Mouse (Mus musculus) liver, postnatal 0 days (tissue): ENCODE measurements around the gene Anp32b. TPM values are rescaled to one million over a fixed set of nuclear protein-coding genes. Genes with fewer than 3 reads are reported as not detected.

ENCODE experiments used
- ATAC-seq: fragments of 200-750 bp; cut with Nextera tagmentation; 2 replicates; pipeline ENCODE4 v1.8.0; 2017; ENCODE audit warnings: mild to moderate bottlenecking, moderate library complexity
- DNase-seq: peaks from one replicate; pipeline ENCODE4 v3.0.0-alpha.2; 2016
- H3K27ac ChIP-seq: fragments of 300-500 bp; sonication (generic); 2 replicates; pipeline ENCODE4 v1.5.1; 2014; ENCODE audit warnings: antibody characterized with exemption, moderate library complexity, mild to moderate bottlenecking, low read depth
- H3K27me3 ChIP-seq: fragments of 300-500 bp; sonication (generic); 2 replicates; pipeline ENCODE4 v1.6.1; 2014; ENCODE audit warnings: low read length, control low read depth, mixed read lengths; ENCODE audit not compliant: insufficient read depth
- H3K36me3 ChIP-seq: fragments of 300-500 bp; sonication (generic); replicated peaks from 2 replicates; pipeline ENCODE4 v1.6.1; 2014; ENCODE audit warnings: mild to moderate bottlenecking, control low read depth, low read length, moderate library complexity, mixed read lengths; ENCODE audit not compliant: insufficient read depth
- H3K4me1 ChIP-seq: fragments of 300-500 bp; sonication (generic); 2 replicates; pipeline ENCODE4 v1.6.1; 2014; ENCODE audit warnings: antibody characterized with exemption, mild to moderate bottlenecking, control low read depth; ENCODE audit not compliant: insufficient read depth
- H3K4me2 ChIP-seq: fragments of 300-500 bp; sonication (generic); 2 replicates; pipeline ENCODE4 v1.6.1; 2014; ENCODE audit warnings: low read depth, mild to moderate bottlenecking, low read length, moderate library complexity, mixed read lengths
- H3K4me3 ChIP-seq: fragments of 300-500 bp; sonication (generic); 2 replicates; pipeline ENCODE4 v1.5.1; 2014; ENCODE audit warnings: low read depth, low read length
- H3K9ac ChIP-seq: fragments of 300-500 bp; sonication (generic); replicated peaks from 2 replicates; pipeline ENCODE4 v1.6.1; 2014; ENCODE audit warnings: mild to moderate bottlenecking, moderate library complexity
- H3K9me3 ChIP-seq: fragments of 300-500 bp; sonication (generic); 2 replicates; pipeline ENCODE4 v1.6.1; 2016; ENCODE audit warnings: mild to moderate bottlenecking, control low read depth, low read length, mixed read lengths
- CTCF ChIP-seq: sonication (generic); IDR thresholded peaks from 2 replicates; pipeline ENCODE4 v1.5.1; 2016; ENCODE audit warnings: antibody characterized with exemption, low read depth
- EP300 ChIP-seq: IDR thresholded peaks from 2 replicates; pipeline ENCODE4 v1.6.1; 2016; ENCODE audit warnings: antibody characterized with exemption, low read depth, mild to moderate bottlenecking
- WGBS: fragments of 180-500 bp; shearing (Covaris S2); extraction: QIAGEN DNeasy Blood & Tissue Kit; methylation state at CpG from one replicate; pipeline ENCODE4 v1.1.7; 2014; ENCODE audit not compliant: insufficient replicate concordance; 5-methylcytosine and 5-hydroxymethylcytosine counted together
- polyA plus RNA-seq: library from polyadenylated mRNA; unstranded; fragments of >200 nt; fragmentation: Nextera tagmentation; extraction: Ambion mirVana; gene quantifications from 2 replicates; pipeline ENCODE4 v1.2.1, GENCODE M21; 2015

Anp32b gene
- polyA plus RNA-seq, 1 experiment from 2014 or later = 188 TPM

DNA sequence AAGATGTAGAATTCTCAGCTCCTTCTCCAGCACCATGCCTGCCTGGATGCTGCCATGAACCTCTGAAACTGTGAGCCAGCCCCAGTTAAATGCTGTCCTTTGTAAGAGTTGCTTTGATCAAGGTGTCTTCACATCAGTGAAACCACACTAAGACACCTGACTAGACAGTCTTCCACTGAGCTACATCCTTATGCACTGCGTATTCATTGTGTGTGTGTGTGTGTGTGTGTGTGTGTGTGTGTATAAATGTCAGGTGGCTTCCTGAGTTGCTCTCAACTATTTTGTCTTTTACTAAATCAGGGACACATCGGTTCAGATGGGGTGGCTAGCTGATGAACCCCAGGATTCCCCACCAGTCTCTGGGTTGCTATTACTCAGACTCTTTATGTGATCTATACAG lies 28.4 kb downstream of the Anp32b start:
- Histone ChIP-seq H3K4me3 (no peak overlapping the region), H3K4me2 (no peak overlapping the region), H3K36me3 (peaks cover 33% of the 10 kb centered on the region), H3K9me3 (no peaks in the 10 kb centered on the region), H3K27ac (no peak overlapping the region), H3K9ac (no peak overlapping the region), H3K27me3 (no peaks in the 10 kb centered on the region), H3K4me1 (no peaks in the 10 kb centered on the region)
- DNase-seq (no peak), ATAC-seq (no peak)
- 96% methylated on average over 2 of the region's 2 CpGs for WGBS
- TF ChIP-seq CTCF (no peak), EP300 (no peak)

DNA sequence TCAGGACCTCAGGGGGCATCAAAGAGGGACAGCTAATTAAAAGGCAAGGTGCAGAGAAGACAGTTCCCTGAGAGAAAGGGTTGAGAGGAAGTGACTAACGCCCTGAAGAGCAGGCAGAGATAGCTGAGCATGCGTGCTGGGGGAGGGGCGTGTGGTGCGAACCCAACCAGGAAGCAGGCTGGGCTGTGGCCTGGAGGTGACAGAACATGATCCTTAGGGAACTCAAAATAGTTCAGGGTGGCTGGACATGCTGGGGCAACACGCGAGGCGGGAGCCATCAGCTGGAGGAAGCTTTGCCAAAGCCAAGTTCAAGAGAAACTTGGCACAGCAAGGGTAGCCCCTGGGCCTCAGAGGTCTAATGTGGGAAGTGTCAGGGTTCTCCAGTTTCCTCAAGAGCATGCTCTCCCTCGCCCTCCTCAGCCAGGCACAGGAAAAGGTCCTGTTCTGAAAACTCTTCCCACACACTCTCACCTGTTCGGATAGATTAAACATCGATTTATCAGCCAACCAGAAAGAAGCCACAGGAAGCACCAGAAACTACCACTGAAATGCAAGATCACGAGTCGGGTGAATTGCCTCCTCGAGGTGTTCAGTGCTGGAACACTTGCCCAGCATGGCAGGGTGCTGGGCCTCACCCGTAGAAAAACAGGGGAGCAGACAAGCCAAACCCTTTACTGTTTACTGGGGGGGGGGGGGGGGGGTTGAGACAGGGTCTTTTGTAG lies 35.2 kb downstream of the Anp32b start:
- no peaks in the 10 kb centered on the region for H3K36me3 ChIP-seq
- no peaks in the 10 kb centered on the region for H3K9me3 ChIP-seq
- no peak overlapping the region; the same call in 1 of the 2 replicates for H3K9ac ChIP-seq
- H3K27me3 ChIP-seq = no peaks in the 10 kb centered on the region
- H3K4me1 ChIP-seq = peaks cover 26% of the 10 kb centered on the region
- H3K27ac ChIP-seq = peak overlapping the region; percentile 67
- TF ChIP-seq EP300 (no peak), CTCF (no peak)
- peak; percentile 81 for DNase-seq
- ATAC-seq = 0 out of 2 replicates have a peak, but pooled peaks have one; percentile 16
- 29% methylated on average over 14 of the region's 14 CpGs for WGBS
- H3K4me2 ChIP-seq = peak overlapping the region; percentile 26
- H3K4me3 ChIP-seq = no peak overlapping the region

DNA sequence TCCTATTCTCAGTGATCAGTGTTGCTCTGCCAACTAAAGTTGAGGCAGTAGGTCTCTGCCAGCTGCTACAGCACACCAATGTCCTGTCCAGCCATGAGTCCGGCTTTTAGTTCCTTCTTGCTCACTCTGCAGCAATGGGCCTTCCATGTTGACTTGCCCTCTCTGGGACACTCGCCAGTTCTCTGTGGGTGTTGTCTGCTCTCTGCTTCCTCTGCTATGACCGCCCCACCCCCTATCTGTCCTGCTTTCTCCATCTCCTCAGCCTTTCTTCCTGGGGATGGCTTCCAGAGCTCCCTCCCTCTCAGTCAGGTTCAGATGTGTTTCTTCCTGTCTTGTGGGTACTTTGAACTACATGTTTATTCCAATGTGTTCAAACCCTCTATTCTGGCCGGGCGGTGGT lies 36.6 kb downstream of the Anp32b start:
- H3K4me2 ChIP-seq = no peak overlapping the region
- no peak overlapping the region for H3K4me3 ChIP-seq
- 76% methylated on average over 5 of the region's 5 CpGs for WGBS
- peaks cover 26% of the 10 kb centered on the region for H3K4me1 ChIP-seq
- peak; percentile 38 for DNase-seq
- H3K27me3 ChIP-seq = no peaks in the 10 kb centered on the region
- 0 out of 2 replicates have a peak, but pooled peaks cover 2% of the 10 kb centered on the region for H3K36me3 ChIP-seq
- H3K27ac ChIP-seq = no peak overlapping the region
- H3K9ac ChIP-seq = no peak overlapping the region
- no peaks in the 10 kb centered on the region for H3K9me3 ChIP-seq
- no peak for ATAC-seq
- TF ChIP-seq EP300 (no peak), CTCF (no peak)

DNA sequence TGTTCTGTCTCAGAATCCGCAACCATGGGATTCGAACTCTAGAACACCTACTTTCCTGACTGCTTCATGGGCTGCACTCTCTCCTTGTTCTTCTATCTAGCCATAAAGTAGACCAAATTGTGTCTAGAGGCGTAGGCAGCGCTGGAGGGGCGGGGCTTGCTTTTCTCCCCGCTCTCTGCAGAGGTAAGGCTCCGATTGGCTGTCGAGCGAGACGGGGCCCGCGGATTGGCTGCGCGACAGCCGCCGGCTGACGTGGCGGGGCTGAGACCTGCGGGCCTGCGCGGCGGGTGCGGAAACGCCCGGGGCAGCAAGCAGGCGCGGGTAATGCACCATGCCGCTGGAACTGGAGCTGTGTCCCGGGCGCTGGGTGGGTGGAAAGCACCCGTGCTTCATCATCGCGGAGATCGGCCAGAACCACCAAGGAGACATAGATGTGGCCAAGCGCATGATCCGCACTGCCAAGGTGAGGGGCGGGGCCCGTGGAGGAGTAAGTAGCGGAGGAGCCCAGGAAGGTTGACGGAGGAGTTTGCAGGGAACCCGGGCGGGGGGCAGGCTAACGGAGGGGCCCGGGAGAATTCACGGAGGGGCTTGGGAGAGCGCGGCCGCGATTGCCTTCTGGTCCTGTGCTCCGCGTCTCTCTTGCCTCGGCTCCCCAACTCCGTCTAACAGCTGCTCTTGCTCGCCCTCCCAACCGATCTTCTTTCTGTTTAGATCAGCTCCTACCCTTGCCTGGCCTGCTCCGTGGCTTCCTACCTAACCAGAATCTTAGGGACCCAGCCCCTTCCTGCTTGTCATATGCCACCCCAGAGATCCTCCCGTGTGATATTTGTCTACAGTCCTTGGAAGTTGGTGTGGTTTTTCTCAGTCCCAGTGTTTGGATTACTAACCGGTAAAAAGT lies 38.6 kb downstream of the Anp32b start, which contains the start of gene Nans:
TSS of gene Nans (plus strand) at position 221 of the 898 bp plus-strand sequence.
- peak within 1 kb of the TSS; percentile 66 for H3K27ac ChIP-seq
- H3K27me3 ChIP-seq = no peaks in the 10 kb centered on the region
- DNase-seq = peak; percentile 96
- H3K4me3 ChIP-seq = peak within 1 kb of the TSS; percentile 90
- peak within 1 kb of the TSS; percentile 88 for H3K9ac ChIP-seq
- peaks cover 26% of the 10 kb centered on the region for H3K4me1 ChIP-seq
- peak within 1 kb of the TSS; percentile 95 for H3K4me2 ChIP-seq
- TF ChIP-seq CTCF = no peak
- no peak for TF ChIP-seq EP300
- ATAC-seq = peak; percentile 98
- 1% methylated on average over 56 of the region's 58 CpGs for WGBS
- peaks cover 19% of the 10 kb centered on the region for H3K36me3 ChIP-seq
- H3K9me3 ChIP-seq = no peaks in the 10 kb centered on the region

DNA sequence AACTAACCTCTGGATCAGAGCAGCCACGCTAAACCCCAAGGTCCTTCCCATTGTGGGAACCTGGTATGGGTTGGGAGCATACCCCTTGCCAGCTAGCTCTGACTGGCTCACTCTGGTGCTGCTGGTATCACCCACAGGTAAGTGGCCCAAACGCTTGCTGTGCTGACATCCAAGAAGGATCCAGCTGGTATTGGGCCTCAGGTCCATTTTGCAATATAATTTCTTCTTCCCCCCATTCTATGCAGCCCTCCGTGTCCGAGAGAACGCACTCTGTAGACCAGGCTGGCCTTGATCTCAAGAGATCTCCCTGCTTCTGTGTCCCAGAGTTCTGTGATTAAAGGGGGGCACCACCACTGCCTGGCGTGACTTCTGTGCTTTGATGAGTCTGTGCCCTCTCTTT lies 42.4 kb downstream of the Anp32b start:
- ATAC-seq = no peak
- TF ChIP-seq CTCF (no peak), EP300 (no peak)

DNA sequence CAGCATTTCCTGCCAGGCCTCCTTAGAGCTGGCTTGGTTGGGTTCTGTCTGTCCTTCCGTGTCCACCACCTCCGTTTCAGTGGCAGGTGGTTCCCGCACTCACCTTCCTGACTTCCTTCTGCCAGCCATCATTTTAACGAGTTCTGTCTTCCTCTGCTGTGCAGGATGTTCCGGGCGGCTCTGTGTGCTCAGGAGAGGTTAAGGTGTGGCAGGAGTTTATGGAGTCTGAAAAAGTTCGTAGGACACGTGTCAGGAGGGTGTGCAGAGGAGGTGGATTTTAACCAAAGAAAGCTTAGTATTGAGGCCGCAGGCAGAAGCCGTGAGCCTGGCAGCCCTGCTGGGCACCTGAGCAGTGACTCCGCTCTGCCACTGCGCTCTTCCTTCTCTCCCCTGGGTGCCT lies 44.8 kb downstream of the Anp32b start:
- Histone ChIP-seq H3K4me1 (peaks cover 2% of the 10 kb centered on the region; the same call in 1 of the 2 replicates), H3K27me3 (no peaks in the 10 kb centered on the region), H3K36me3 (peaks cover 44% of the 10 kb centered on the region), H3K9ac (no peak overlapping the region), H3K27ac (no peak overlapping the region), H3K4me2 (no peak overlapping the region), H3K4me3 (no peak overlapping the region), H3K9me3 (no peaks in the 10 kb centered on the region)
- ATAC-seq (no peak), DNase-seq (no peak)
- TF ChIP-seq CTCF (no peak), EP300 (no peak)
- WGBS = 85% methylated on average over 12 of the region's 12 CpGs

More for the DNA sequence above, 42.4 kb downstream of the Anp32b start:
- peaks cover 11% of the 10 kb centered on the region for H3K4me1 ChIP-seq
- 88% methylated on average over 6 of the region's 6 CpGs for WGBS
- H3K36me3 ChIP-seq = peaks cover 33% of the 10 kb centered on the region
- H3K27ac ChIP-seq = no peak overlapping the region
- no peak for DNase-seq
- H3K4me3 ChIP-seq = no peak overlapping the region
- H3K27me3 ChIP-seq = no peaks in the 10 kb centered on the region
- no peak overlapping the region for H3K4me2 ChIP-seq
- no peaks in the 10 kb centered on the region for H3K9me3 ChIP-seq
- no peak overlapping the region for H3K9ac ChIP-seq
